ENCODE assay signal across 1 mouse cellular context in the genomic region with DNA sequence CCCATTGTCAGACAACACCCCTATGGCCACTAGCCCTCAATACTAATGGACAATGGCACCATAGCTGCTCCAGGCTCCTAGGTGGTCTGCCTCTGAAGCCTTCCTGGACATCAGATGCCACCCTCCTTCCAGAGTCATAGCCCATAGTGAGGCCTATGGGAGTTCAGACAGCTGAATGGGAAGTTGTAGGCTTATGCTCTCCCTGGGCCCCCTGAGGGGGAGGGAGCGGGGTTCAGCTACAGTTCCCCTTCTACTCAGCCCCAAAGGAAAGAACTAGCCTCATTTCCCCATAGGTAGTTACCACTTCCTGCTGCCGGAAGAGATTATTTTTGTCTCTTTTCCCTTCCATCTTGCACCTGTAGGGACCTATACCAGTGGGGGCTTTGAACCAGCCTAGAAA.
TF ChIP-seq lines count a peak whose summit lies in the region.

No protein-coding gene starts in this region.

TF ChIP-seq in CH12.LX, 34 proteins besides CTCF, POLR2A, EP300 and RAD21:
- TF ChIP-seq BHLHE40 (IDR thresholded peaks at IDR 0.05; ENCODE audit: low read depth, low read length) (no peak), ETS1 (conservative IDR thresholded peaks at IDR 0.05; ENCODE audit: low read depth, low read length) (no peak), JUND (conservative IDR thresholded peaks at IDR 0.05; ENCODE audit: low read depth, low read length) (no peak), CHD1 (IDR thresholded peaks at IDR 0.05; ENCODE audit: low read depth, low read length) (no peak), SMC3 (IDR thresholded peaks at IDR 0.05; ENCODE audit: low read depth, low read length) (no peak), ZC3H11A (IDR thresholded peaks at IDR 0.05; ENCODE audit: low read depth, low read length) (no peak), TCF12 (IDR thresholded peaks at IDR 0.05; ENCODE audit: low read depth, low read length) (no peak), MXI1 (IDR thresholded peaks at IDR 0.05; ENCODE audit: low read depth, low read length) (no peak), ZMIZ1 (IDR thresholded peaks at IDR 0.05; ENCODE audit: low read depth, low read length) (no peak), HCFC1 (IDR thresholded peaks at IDR 0.05; ENCODE audit: low read depth, low read length) (no peak), MEF2A (IDR thresholded peaks at IDR 0.05; ENCODE audit: borderline replicate concordance, low read depth, low read length) (0 out of 2 replicates have a peak, but pooled peaks have one; percentile 59), NELFE (IDR thresholded peaks at IDR 0.05; ENCODE audit: low read depth, low read length) (no peak), TBP (conservative IDR thresholded peaks at IDR 0.05; ENCODE audit: low read depth, low read length) (no peak), IRF4 (IDR thresholded peaks at IDR 0.05; ENCODE audit: low read depth, low read length) (0 out of 2 replicates have a peak, but pooled peaks have one; percentile 19), ELF1 (IDR thresholded peaks at IDR 0.05; ENCODE audit: low read depth, low read length) (no peak), MAZ (IDR thresholded peaks at IDR 0.05; ENCODE audit: low read depth, low read length) (peak; percentile 53; the same call in 1 of the 2 replicates), UBTF (IDR thresholded peaks at IDR 0.05; ENCODE audit: low read depth, low read length) (no peak), USF1 (IDR thresholded peaks at IDR 0.05; ENCODE audit: low read depth, low read length) (no peak), CHD2 (IDR thresholded peaks at IDR 0.05; ENCODE audit: low read length) (peak; percentile 25; the same call in 1 of the 2 replicates)
TF ChIP-seq in CH12.LX: peak in this region for 4.
